ENCODE assay signal across 16 mouse cellular contexts in genomic region chr13:3673622-3674021, GRCm38 (mm10). TPM values are rescaled to one million over a fixed set of nuclear protein-coding genes. Genes with fewer than 3 reads are reported as not detected.
DNase-seq lines count a peak whose midpoint lies in the region; ATAC-seq and TF ChIP-seq lines count a peak whose summit lies in the region.
"Had no signal": no experiment of that assay in that cellular context is flagged by ENCODE, and none has a peak within 500 bp of the region (broad histone marks: within the 10 kb centered on the region; RNA-seq: fewer than 3 reads in every experiment).

No protein-coding gene starts in this region.

- 49% methylated on average over 4 of the region's 4 CpGs for WGBS in lung, embryonic 15.5 days
- 65% methylated on average over 4 of the region's 4 CpGs for WGBS in lung, adult 2 months
- WGBS in limb, embryonic 13.5 days: 48% methylated on average over 4 of the region's 4 CpGs

- H3K9ac ChIP-seq in lung, embryonic 15.5 days: no peak overlapping the region
- H3K9ac ChIP-seq in limb, embryonic 13.5 days: no peak overlapping the region
- H3K9ac ChIP-seq: kidney, embryonic 15.5 days; liver, embryonic 12.5 days had no signal

- H3K36me3 ChIP-seq in lung, embryonic 15.5 days: no peaks in the 10 kb centered on the region
- no peaks in the 10 kb centered on the region for H3K36me3 ChIP-seq in limb, embryonic 13.5 days
- H3K36me3 ChIP-seq: forebrain, embryonic 10.5 days; hindbrain, embryonic 10.5 days; kidney, embryonic 15.5 days; liver, embryonic 12.5 days had no signal

- no peaks in the 10 kb centered on the region for H3K27me3 ChIP-seq in lung, embryonic 15.5 days
- H3K27me3 ChIP-seq in limb, embryonic 13.5 days: no peaks in the 10 kb centered on the region
- H3K27me3 ChIP-seq: kidney, embryonic 15.5 days; liver, embryonic 12.5 days had no signal

- no peaks in the 10 kb centered on the region for H3K4me1 ChIP-seq in lung, embryonic 15.5 days
- H3K4me1 ChIP-seq in lung, adult 2 months (ENCODE audit: control insufficient read depth, insufficient read depth, low read length): no peaks in the 10 kb centered on the region
- peaks cover 31% of the 10 kb centered on the region for H3K4me1 ChIP-seq in limb, embryonic 13.5 days
- H3K4me1 ChIP-seq: hindbrain, embryonic 10.5 days; kidney, embryonic 15.5 days had no signal

- no peak for DNase-seq in lung, adult 2 months
- DNase-seq in forelimb bud, embryonic 11.5 days (ENCODE audit: low read depth, low spot score): peak; percentile 23
- DNase-seq in urinary bladder, postnatal 14 days (ENCODE audit: low spot score): no peak
- DNase-seq in kidney, postnatal 4 days: no peak
- DNase-seq: adrenal gland, postnatal 10 days; cerebellum, adult 8-10 months; embryo, embryonic 11 days; thymus, adult 18-20 months had no signal

- 0 out of 2 replicates have a peak overlapping the region, but pooled peaks have one; percentile 16 for H3K27ac ChIP-seq in lung, embryonic 15.5 days
- H3K27ac ChIP-seq in limb, embryonic 13.5 days: peak overlapping the region; percentile 76
- H3K27ac ChIP-seq: forebrain, embryonic 10.5 days; hindbrain, embryonic 10.5 days; kidney, embryonic 15.5 days; liver, embryonic 12.5 days had no signal

- ATAC-seq in lung, embryonic 15.5 days (ENCODE audit: borderline replicate concordance, extremely low read depth, low FRiP score, low TSS enrichment): peak; percentile 50; the same call in 1 of the 2 replicates
- ATAC-seq in limb, embryonic 13.5 days (ENCODE audit: low FRiP score, low read depth): peak; percentile 76
- ATAC-seq in erythroid progenitor cell, adult 5-6 weeks (replicated peaks; ENCODE audit: low FRiP score, poor library complexity, severe bottlenecking): no peak
- ATAC-seq: liver, embryonic 12.5 days had no signal

- no peak overlapping the region for H3K4me2 ChIP-seq in lung, embryonic 15.5 days
- H3K4me2 ChIP-seq in limb, embryonic 13.5 days (replicated peaks): no peak overlapping the region
- H3K4me2 ChIP-seq: kidney, embryonic 15.5 days; liver, embryonic 12.5 days had no signal

- H3K4me3 ChIP-seq in lung, embryonic 15.5 days: no peak overlapping the region
- no peak overlapping the region for H3K4me3 ChIP-seq in lung, adult 2 months (replicated peaks; ENCODE audit: extremely low read depth, low read depth, low read length)
- no peak overlapping the region for H3K4me3 ChIP-seq in limb, embryonic 13.5 days
- H3K4me3 ChIP-seq: forebrain, embryonic 10.5 days; hindbrain, embryonic 10.5 days; kidney, embryonic 15.5 days; liver, embryonic 12.5 days; megakaryocyte, embryonic 14.5 days had no signal

- no peak for TF ChIP-seq POLR2A in lung, adult 2 months (IDR thresholded peaks at IDR 0.05; ENCODE audit: borderline replicate concordance, extremely low read depth, low read depth, low read length)

- H3K9me3 ChIP-seq in lung, embryonic 15.5 days: no peaks in the 10 kb centered on the region; the same call in 1 of the 2 replicates
- H3K9me3 ChIP-seq in limb, embryonic 13.5 days: peaks cover 4% of the 10 kb centered on the region; the same call in 1 of the 2 replicates
- H3K9me3 ChIP-seq: forebrain, embryonic 10.5 days; hindbrain, embryonic 10.5 days; kidney, embryonic 15.5 days; liver, embryonic 12.5 days had no signal

- no peak for TF ChIP-seq CTCF in lung, adult 2 months (IDR thresholded peaks at IDR 0.05; ENCODE audit: insufficient read depth, low read length)

RNA-seq across cellular contexts. Expression of gene Asb13, which starts 39.8 kb away (rescaled TPM):
- polyA plus RNA-seq in lung, embryonic 15.5 days (2015; fragmentation: Nextera tagmentation; extraction: Ambion mirVana): 10.0 and 11.6 TPM in 2 replicates
- 19.9 and 21.6 TPM in 2 replicates for polyA plus RNA-seq in lung, adult 2 months (2012; rRNA removed)
- 9.0 and 10.5 TPM in 2 replicates for polyA plus RNA-seq in limb, embryonic 13.5 days (2015; fragmentation: Nextera tagmentation; extraction: Ambion mirVana)
- total RNA-seq in erythroid progenitor cell, adult 5-6 weeks (2015; ENCODE audit: low replicate concordance): 1.8 and 6.7 TPM in 2 replicates
- 0.39 and 6.2 TPM in 2 replicates for total RNA-seq in erythroid progenitor cell, adult 5-6 weeks (2017; ENCODE audit: low replicate concordance)
